Mouse (Mus musculus) fat pad, adult 2 months (tissue): ENCODE measurements around the gene Gys1.
"Not testable (repeated sequence)": the region's sequence is repeated elsewhere in the genome, so short reads cannot be mapped to it uniquely, and the experiment has no call there.

Source experiments
- DNase-seq: peaks from one replicate; pipeline ENCODE4 v3.0.0-alpha.2; 2011; ENCODE audit warnings: low read depth, low spot score; ENCODE audit errors: extremely low read depth

Gene Gys1

DNA sequence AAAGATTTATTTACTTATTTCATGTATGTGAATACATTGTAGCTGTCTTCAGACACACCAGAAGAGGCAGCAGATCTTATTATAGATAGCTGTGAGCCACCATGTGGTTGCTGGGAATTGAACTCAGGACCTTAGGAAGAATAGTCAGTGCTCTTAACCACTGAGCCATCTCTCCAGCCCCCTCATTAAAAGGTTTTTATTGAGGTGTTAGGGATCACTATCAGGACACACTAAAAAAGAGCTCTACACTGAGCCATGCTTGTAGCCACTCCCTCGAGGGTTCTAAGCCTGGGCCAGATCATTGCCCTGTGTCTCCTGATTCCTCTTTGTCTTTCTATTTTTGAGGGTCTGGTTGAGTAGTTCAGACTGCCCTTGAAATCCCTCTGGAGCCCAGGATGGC lies 41.8 kb downstream of the Gys1 start:
- no peak for DNase-seq

DNA sequence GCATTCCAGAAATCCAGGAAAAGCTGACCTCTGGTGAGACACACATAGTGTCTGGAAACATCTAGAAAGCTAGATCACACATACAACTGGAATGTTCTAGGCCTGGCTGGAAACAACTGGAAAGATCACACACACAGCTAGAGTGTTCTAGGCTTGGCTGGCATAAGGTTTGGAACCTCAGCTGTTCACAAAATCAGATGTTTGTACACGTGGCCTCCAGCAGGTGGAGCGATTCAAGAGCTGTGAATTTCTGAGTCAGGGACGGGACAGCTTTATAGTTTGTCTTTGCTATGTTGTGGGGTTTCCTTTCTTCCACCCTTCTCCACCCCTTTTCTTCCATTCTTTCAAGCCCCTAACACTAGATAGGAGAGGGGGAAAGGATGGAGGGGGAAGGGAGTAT lies 42.4 kb downstream of the Gys1 start:
- DNase-seq = no peak

DNA sequence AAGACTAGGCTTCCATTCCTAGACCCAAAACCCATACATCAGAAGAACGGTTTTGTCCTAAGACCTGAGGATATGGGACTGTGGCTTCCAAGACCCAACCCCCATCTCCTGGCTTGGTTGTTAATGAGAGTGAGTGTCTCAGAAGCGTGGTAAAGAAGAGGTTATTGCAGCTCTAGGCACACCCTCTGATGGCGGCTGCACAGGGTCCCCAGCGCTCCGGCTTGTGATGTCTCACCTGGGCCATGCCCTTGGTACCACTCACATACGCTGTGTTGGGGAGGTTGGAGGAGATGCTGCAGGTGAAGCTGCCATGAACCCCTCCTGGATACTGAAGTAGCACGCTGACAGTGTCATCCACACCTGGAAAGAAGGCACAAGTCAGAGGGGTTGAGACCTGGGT lies 44.1 kb downstream of the Gys1 start:
- DNase-seq = no peak

DNA sequence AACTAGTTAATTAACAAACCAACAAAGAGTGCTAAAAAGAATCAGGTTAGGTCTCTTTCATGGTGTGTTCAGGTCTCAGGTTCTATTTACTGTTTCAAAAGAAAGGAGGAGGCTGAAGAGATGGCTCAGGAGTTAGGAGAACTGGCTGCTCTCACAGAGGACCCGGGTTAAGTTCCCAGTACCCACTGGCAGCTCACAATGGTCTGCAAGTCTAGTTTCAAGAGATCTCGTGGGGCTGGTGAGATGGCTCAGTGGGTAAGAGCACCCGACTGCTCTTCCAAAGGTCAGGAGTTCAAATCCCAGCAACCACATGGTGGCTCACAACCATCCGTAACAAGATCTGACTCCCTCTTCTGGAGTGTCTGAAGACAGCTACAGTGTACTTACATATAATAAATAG lies 45.7 kb downstream of the Gys1 start:
- DNase-seq = not testable (repeated sequence)

DNA sequence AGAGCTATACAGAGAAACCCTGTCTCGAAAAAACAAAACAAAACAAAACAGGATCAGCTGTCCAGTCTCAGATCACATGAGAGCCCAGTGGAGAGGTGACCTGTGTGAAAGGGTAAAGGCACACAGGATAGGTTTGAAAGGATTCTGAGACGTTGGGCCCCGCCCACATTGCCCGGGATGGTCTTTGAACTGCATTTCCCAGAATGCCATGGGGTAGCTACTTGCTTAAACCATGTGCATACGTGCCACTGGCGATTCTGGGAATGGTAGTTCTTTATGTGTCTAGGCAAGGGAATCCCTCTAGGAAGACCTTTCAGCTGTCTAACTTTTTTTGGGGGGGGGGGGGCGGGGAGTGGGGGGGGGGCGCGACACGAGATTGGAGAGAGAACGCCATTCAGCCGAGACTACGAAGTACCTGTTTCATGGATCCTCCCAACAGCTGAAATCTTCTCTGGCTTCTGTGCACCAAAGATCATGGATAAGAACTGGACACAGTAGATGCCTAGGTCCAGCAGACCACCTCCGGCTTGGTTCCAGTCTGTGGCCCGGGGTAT lies 46.8 kb downstream of the Gys1 start, which contains the start of gene Tulp2:
Gene Tulp2 (plus strand): TSS at position 504 of the 554 bp plus-strand sequence.
- no peak for DNase-seq

DNA sequence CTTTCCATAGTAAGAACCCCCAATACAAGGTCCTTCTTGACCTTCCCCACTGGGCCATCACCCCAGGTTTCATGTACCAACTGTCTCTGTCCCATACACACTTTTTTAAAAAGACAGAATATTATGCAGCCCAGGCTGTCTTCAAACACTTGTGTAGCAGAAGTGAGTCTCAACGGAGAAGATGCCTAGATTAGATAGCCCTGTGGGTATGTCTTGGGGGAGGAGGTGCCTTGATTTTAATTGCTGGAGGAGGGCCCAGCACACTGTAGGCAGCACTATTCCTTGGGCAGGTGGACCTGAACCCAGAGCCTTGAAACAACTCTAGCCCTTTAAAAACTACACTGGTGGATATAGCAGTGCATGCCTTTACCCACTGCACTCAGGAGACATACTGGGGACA lies 47.5 kb downstream of the Gys1 start:
- no peak for DNase-seq

DNA sequence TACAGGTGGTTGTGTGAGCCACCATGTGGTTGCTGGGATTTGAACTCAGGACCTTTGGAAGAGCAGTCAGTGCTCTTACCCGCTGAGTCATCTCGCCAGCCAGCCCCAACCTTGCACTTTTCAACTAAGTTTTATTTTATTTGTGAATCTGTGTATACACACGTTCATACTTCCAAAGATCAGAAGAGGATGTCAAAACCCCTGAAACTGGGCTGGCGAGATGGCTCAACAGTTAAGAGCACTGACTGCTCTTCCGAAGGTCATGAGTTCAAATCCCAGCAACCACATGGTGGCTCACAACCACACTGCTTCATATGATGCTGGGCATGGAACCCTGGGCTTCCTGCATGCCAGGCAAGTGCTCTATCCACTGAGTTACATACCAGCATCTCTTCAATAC lies 50.3 kb downstream of the Gys1 start:
- not testable (repeated sequence) for DNase-seq

DNA sequence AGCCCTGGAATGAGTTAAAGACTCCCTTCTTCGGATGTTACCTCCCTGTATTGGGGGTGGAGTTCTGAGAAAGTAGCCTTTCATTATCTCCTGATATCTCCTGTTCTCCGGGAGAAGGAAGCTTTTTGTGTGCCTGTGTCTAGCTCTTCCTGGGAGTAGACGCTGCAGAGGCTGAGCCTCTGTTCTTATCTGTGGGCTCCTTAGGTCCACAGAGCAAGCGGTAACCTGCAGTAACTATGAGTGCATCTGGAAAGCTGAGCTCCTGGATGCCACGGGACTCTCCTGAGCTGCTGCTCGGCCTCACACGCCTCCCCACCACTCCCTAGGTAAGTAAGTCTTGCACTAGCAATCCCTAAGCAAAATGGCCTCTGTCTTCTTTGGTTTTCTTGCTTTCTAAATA lies 51.5 kb downstream of the Gys1 start:
- DNase-seq = no peak

DNA sequence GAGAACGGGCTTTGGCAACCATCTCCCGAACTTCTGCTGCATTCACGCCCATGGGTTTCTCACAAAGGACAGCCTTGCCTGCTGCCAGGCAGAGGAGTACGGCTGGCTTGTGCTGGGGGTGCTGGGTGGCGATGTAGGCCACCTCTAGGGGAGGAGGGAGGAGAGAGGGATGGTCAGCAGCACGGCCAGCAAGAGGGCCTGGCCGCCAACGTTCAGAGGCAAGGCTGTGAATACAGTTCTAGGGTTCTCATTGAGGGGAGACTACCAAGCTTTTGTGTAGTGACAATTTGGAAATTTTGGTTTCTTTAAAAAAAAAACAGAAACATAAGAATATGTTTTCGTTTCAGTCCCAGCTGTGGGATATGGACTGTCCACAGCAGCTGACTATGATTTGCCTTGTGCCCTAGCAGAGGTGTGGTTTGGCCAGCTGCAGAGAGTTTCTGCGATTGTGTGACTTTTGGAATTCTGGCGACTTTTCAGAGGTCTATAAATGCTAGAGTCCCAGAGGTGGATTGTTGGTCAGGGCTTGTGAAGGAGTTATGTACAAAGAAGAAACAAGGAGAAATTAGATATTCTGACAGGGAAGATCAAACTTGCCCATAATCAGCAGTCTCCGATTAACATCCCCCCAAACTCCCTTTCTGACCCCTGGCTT lies 52.2 kb downstream of the Gys1 start, which contains the start of gene Gm45808:
Gene Gm45808 (minus strand): TSS at position 51 of the 655 bp plus-strand sequence.
- no peak for DNase-seq

DNA sequence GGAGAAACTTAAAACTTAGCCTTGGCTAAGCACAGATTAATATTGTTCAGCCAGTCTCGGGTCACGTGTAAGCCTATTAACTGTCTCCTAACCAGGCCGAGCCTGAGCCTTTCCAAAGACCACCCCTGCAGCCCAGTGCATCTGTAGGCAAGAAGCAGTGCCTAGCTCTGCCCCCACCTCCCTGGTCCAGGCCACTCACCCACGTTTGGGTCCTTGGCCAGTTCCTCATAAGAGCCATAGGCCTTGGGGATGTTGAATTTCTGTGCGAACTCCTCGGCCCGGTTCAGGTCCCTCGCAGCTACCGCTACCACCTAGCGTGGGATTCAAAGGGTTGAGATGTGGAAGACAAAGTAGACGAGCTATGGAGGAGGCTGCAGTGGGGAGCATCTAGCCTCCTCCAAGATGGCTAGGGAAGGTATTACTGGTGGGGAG lies 53.2 kb downstream of the Gys1 start:
- no peak for DNase-seq

DNA sequence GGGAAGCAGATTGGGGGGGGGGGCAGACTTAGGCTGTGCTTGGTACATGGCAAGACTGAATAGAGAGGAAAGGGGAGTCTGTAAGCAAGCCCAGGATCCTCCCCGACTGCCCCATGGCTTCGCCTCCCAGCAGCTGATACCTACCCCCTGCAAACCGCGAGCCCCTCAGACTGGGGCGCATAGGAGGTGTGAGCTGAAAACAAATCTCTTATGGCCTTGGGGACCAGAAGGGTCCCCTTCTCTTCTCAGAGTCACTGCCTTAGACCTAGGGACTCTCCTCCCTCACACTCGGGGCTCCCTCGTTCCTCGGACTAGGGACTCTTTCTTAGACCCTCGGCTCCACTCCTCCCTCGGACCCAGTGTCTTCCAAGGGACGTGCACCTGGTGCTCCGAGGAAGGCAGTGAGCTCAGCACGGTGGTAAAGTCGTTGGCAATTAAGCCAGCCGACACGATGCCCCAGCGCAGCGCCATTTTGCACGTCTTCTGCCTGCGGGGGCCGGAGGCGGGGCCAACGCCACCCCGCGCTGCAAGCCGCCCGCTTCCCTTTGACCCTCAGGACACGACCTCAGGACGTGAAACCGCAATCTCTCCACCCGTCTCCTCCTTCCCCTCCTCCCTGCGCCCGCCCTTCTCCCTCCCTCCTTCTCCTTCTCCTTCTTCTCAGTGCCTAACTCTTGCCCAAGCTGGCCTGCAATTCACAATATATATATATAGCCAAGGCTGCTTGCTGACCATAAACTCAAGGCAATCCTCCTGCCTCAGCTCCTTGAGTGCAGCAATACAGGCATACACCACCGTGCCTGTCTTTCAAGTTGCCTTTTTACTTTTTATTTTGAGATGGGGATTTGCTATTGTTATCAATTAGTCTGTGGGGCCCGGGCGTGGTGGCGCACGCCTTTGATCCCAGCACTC lies 53.9 kb downstream of the Gys1 start, which contains the start of gene Dhdh:
Gene Dhdh (minus strand): TSS at position 513 of the 912 bp plus-strand sequence.
- no peak for DNase-seq

DNA sequence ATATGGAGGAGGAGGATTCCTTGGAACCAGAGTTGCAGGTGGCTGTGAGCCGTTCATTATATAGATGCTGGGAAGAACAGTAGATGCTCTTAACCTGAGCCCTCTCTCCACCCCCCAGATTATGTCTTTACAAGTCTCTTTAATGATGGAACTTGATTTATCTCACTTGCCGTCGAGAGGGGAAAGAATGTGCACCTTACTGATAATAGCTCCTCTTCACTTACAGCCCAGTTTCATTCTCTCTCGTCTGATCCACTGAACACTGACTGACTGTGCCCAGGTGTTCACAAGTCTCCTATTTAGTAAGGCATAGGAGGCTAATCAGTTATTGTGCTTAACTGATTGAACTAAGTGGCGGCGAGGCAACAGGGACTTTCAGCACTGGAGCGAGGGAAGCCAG lies 54.9 kb downstream of the Gys1 start:
- no peak for DNase-seq

DNA sequence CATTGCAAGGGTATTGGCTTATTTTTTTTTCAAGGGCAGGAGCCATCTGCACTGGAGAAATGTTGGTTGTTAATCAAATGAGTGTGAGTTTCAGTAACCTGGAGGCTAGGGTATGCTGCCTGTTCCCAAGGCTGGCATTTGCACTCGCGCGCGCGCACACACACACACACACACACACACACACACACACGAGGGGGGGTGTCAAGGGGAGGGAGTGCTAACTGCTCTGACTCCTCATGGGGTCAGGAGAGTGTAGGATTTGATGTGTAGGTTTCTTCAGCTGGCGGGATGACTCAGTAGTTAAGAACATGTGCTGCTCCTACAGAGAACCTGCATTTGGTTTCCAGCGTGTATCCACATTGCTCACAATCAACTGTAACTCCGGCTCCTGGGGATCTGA lies 56.2 kb downstream of the Gys1 start:
- DNase-seq = no peak

DNA sequence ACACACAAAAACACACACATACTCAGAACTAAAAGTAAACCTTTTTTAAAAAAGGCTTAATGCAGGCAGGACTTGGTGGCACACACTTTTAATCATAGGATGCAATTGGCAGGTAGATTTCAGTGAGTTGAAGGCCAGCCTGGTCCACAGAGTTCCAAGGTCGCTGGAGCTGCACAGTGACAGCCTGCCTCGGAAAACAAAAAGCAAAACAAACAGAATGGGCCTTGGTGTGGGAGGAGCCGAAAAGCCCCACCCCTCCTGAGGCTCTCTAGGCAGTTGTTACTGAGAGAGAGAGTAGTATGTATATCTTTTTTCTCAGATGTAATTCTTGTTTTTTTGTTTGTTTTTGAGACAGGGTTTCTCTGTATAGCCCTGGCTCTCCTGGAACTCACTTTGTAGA lies 56.6 kb downstream of the Gys1 start:
- DNase-seq = no peak

DNA sequence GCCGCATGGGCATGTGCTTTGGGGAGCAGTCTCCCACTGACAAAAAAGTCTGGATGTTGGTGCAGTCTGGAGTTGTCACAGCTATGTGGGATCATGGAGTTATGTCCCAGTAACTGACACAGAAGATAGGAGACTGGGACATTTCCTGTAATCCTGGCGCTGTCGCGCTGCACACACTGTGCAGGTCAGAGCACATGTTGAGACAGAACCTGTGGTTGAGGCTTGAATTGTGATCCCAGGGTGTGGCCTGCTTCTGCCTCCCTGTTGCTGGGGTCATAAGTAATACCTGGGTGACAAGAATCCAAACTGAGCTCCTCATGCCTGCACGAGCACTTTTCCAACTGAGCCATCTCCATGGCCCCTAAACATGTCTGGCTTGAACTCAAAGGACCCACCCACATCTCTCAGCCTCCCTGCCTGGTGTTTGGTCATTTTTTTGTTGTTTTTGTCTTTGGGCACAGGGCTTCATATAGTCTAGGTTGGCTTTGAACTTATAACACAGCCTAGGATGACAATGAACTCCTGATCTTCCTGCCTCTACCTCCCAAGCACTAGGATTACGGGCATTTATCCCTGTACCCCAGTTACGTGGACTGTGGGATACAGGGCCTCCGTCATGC lies 57.7 kb downstream of the Gys1 start:
- DNase-seq = no peak

DNA sequence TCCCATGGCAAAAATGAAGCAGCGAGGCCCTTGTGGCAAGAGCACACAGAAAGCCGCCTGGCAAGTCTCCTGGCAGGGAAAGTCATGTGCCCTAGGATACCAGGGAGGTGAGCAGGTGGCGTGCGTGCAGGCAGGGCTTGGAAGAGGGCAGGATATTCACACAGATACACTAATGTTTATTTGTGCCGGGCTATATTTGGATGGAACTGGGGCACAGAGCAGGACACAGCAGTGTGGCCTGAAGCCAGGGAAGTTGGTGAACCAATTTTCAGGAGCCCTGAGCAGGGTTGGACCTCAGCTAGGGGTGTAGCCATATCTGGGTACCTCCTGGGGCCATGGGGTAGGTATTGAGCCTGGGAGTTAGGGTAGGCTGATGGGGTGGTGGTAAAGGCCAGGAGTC lies 58.3 kb downstream of the Gys1 start:
- DNase-seq = no peak

DNA sequence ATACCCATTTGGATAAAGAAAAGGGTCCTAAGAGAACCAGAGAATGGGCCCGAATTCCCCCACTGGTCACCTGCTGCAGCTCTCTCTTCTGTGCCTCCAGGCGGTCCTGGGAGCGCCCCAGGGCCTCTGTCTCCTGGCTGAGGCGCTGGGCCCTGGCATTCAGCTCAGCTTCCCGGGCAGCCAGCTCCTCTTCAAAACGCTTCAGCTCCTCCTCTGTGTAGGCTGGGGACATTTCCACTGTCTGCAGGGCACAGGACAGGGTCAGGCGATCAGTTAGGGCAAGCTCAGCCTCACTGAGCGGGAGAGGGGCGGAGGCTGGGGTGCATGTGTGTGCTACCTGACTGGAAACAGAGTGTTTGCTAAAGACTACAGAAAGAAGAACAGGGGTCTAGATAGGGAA lies 59.9 kb downstream of the Gys1 start:
- no peak for DNase-seq

DNA sequence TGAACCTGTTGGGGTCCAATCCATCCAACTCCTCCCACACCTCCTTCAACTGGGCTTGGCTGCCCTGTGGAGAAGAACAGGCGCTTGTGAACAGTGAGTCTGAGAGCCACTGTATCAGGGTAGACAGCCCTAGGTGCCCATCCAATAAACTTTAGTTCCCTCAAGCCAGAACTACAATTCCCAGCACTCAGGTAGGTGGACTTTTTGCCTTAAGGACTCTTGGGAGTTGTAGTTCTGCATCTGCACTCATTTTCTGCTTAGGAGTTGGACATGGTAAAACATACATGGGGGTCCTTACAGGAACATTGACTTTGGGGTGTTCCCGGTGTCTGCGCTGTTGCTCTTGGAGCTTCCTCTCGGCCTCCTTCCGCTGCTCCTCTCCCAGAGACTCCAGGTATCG lies 63.8 kb downstream of the Gys1 start:
- DNase-seq = no peak
